Mouse (Mus musculus): Measurements from ENCODE around the gene Ugt1a1. TPM values are rescaled to one million over a fixed set of nuclear protein-coding genes. Genes with fewer than 3 reads are reported as not detected.

The Ugt1a1 gene
- total and polyA plus RNA-seq, 3 experiments: 0.19 TPM; not detected in 2

- TF ChIP-seq ELF1 (IDR thresholded peaks at IDR 0.05; ENCODE audit: low read depth, low read length) (no peak), CHD1 (IDR thresholded peaks at IDR 0.05; ENCODE audit: low read depth, low read length) (no peak)
These were observed 4.8 kb downstream of the Ugt1a1 start (continued) for GRCm38 (mm10) chr1:88216551-88216950.

GRCm38 (mm10) chr1:88217144-88217543 is 5.4 kb downstream of the Ugt1a1 start:
- TF ChIP-seq ZMIZ1 (IDR thresholded peaks at IDR 0.05; ENCODE audit: low read depth, low read length) (peak; percentile 41; the same call in 1 of the 2 replicates), ZKSCAN1 (IDR thresholded peaks at IDR 0.05; ENCODE audit: borderline replicate concordance, low read depth, low read length) (no peak), RCOR1 (conservative IDR thresholded peaks at IDR 0.05; ENCODE audit: low read depth, low read length) (peak; percentile 55; the same call in 1 of the 2 replicates), MXI1 (IDR thresholded peaks at IDR 0.05; ENCODE audit: low read depth, low read length) (peak; percentile 45; the same call in 1 of the 2 replicates), E2F4 (IDR thresholded peaks at IDR 0.05; ENCODE audit: insufficient replicate concordance, low read depth, low read length) (no peak), MAX (IDR thresholded peaks at IDR 0.05; ENCODE audit: low read length) (no peak), CHD2 (IDR thresholded peaks at IDR 0.05; ENCODE audit: low read length) (0 out of 2 replicates have a peak, but pooled peaks have one; percentile 22), CTCF (conservative IDR thresholded peaks at IDR 0.05 in 1 of 2, IDR thresholded peaks at IDR 0.05 in 1 of 2; ENCODE audit: low read depth in 2 of 2, low read length in 2 of 2) (peak in 1 of 2 experiments; percentile 46; a peak in 2 of 4 replicates), BHLHE40 (IDR thresholded peaks at IDR 0.05; ENCODE audit: low read depth, low read length) (0 out of 2 replicates have a peak, but pooled peaks have one; percentile 17), MEF2A (IDR thresholded peaks at IDR 0.05; ENCODE audit: borderline replicate concordance, low read depth, low read length) (no peak), NELFE (IDR thresholded peaks at IDR 0.05; ENCODE audit: low read depth, low read length) (0 out of 2 replicates have a peak, but pooled peaks have one; percentile 10), USF1 (IDR thresholded peaks at IDR 0.05; ENCODE audit: low read depth, low read length) (no peak), MAFK (IDR thresholded peaks at IDR 0.05; ENCODE audit: insufficient replicate concordance, low read length) (no peak)
- dilution Hi-C loops (cut with MboI; ENCODE audit: extremely low pct_ligation_motif_present, extremely low pct_unique_long_range_greater_than_20kb, low sequenced_read_pairs) (no loop called here), in situ Hi-C loops (cut with MboI; ENCODE audit: low pct_ligation_motif_present, low pct_unique_long_range_greater_than_20kb, low sequenced_read_pairs) (no loop called here)
- no peaks in the 10 kb centered on the region for H3K79me2 ChIP-seq (replicated peaks; ENCODE audit: control insufficient read depth, extremely low read depth, insufficient read depth, poor library complexity, severe bottlenecking)
- H3K27ac ChIP-seq (ENCODE audit: insufficient read depth, low read depth): no peak overlapping the region
- H3K4me2 ChIP-seq (ENCODE audit: insufficient read depth, low read depth, poor library complexity, severe bottlenecking): no peak overlapping the region
- H3K4me1 ChIP-seq (ENCODE audit: control insufficient read depth in 1 of 2, insufficient read depth in 2 of 2): no peaks in the 10 kb centered on the region
- H3K4me3 ChIP-seq (replicated peaks in 1 of 3; ENCODE audit: low read depth in 2 of 3, low read length in 2 of 3, poor library complexity in 1 of 3): no peak overlapping the region
- H3K27me3 ChIP-seq (replicated peaks): no peaks in the 10 kb centered on the region
- H3K36me3 ChIP-seq (replicated peaks in 1 of 2; ENCODE audit: control insufficient read depth in 1 of 2, insufficient read depth in 1 of 2, low read length in 1 of 2): no peaks in the 10 kb centered on the region
- no peak overlapping the region for H3K9ac ChIP-seq (ENCODE audit: insufficient read depth, low read depth)
- peaks cover 78% of the 10 kb centered on the region for H3K9me3 ChIP-seq (replicated peaks; ENCODE audit: low read length)
- DNase-seq (ENCODE audit: extremely low read depth): peak; percentile 7

GRCm38 (mm10) chr1:88217576-88217975 is 5.8 kb downstream of the Ugt1a1 start:
- Histone ChIP-seq H3K79me2 (replicated peaks; ENCODE audit: control insufficient read depth, extremely low read depth, insufficient read depth, poor library complexity, severe bottlenecking) (no peaks in the 10 kb centered on the region), H3K36me3 (replicated peaks in 1 of 2; ENCODE audit: control insufficient read depth in 1 of 2, insufficient read depth in 1 of 2, low read length in 1 of 2) (no peaks in the 10 kb centered on the region), H3K4me2 (ENCODE audit: insufficient read depth, low read depth, poor library complexity, severe bottlenecking) (no peak overlapping the region), H3K9me3 (replicated peaks; ENCODE audit: low read length) (peaks cover 74% of the 10 kb centered on the region), H3K9ac (ENCODE audit: insufficient read depth, low read depth) (no peak overlapping the region), H3K27ac (ENCODE audit: insufficient read depth, low read depth) (no peak overlapping the region), H3K4me1 (ENCODE audit: control insufficient read depth in 1 of 2, insufficient read depth in 2 of 2) (no peaks in the 10 kb centered on the region), H3K27me3 (replicated peaks) (no peaks in the 10 kb centered on the region), H3K4me3 (replicated peaks in 1 of 3; ENCODE audit: low read depth in 2 of 3, low read length in 2 of 3, poor library complexity in 1 of 3) (no peak overlapping the region)
- DNase-seq (ENCODE audit: extremely low read depth): peak; percentile 7
- TF ChIP-seq ETS1 (conservative IDR thresholded peaks at IDR 0.05; ENCODE audit: low read depth, low read length): no peak
- TF ChIP-seq CHD1 (IDR thresholded peaks at IDR 0.05; ENCODE audit: low read depth, low read length): no peak
- no peak for TF ChIP-seq TBP (conservative IDR thresholded peaks at IDR 0.05; ENCODE audit: low read depth, low read length)
- TF ChIP-seq SIN3A (IDR thresholded peaks at IDR 0.05; ENCODE audit: low read length): no peak
- no peak for TF ChIP-seq UBTF (IDR thresholded peaks at IDR 0.05; ENCODE audit: low read depth, low read length)
- no peak for TF ChIP-seq MYC (IDR thresholded peaks at IDR 0.05; ENCODE audit: low read depth, low read length)
- no peak for TF ChIP-seq NELFE (IDR thresholded peaks at IDR 0.05; ENCODE audit: low read depth, low read length)
- no peak for TF ChIP-seq ZC3H11A (IDR thresholded peaks at IDR 0.05; ENCODE audit: low read depth, low read length)
- TF ChIP-seq JUND (conservative IDR thresholded peaks at IDR 0.05; ENCODE audit: low read depth, low read length): no peak
- no peak for TF ChIP-seq USF1 (IDR thresholded peaks at IDR 0.05; ENCODE audit: low read depth, low read length)
- no peak for TF ChIP-seq MEF2A (IDR thresholded peaks at IDR 0.05; ENCODE audit: borderline replicate concordance, low read depth, low read length)
- TF ChIP-seq NRF1 (IDR thresholded peaks at IDR 0.05; ENCODE audit: low read depth, low read length): no peak
- TF ChIP-seq JUN (IDR thresholded peaks at IDR 0.05; ENCODE audit: insufficient read depth, low read depth, low read length): no peak
- no peak for TF ChIP-seq TCF12 (IDR thresholded peaks at IDR 0.05; ENCODE audit: low read depth, low read length)
- no peak for TF ChIP-seq GABPA (IDR thresholded peaks at IDR 0.05; ENCODE audit: insufficient replicate concordance, low read depth, low read length)
- TF ChIP-seq E2F4 (IDR thresholded peaks at IDR 0.05; ENCODE audit: insufficient replicate concordance, low read depth, low read length): no peak
- TF ChIP-seq ZKSCAN1 (IDR thresholded peaks at IDR 0.05; ENCODE audit: borderline replicate concordance, low read depth, low read length): no peak
- TF ChIP-seq PAX5 (IDR thresholded peaks at IDR 0.05; ENCODE audit: low read length): no peak
- no peak for TF ChIP-seq ZMIZ1 (IDR thresholded peaks at IDR 0.05; ENCODE audit: low read depth, low read length)
- in situ Hi-C loops (cut with MboI; ENCODE audit: low pct_ligation_motif_present, low pct_unique_long_range_greater_than_20kb, low sequenced_read_pairs): no loop called here
- dilution Hi-C loops (cut with MboI; ENCODE audit: extremely low pct_ligation_motif_present, extremely low pct_unique_long_range_greater_than_20kb, low sequenced_read_pairs): no loop called here

Measured in CH12.LX (cell line).